Mouse (Mus musculus) liver, postnatal 0 days (tissue): ENCODE measurements at regions not wholly inside any gene's neighbourhood (a gene's known extent, or its start where the extent isn't known, plus 50 kb on each side); places are given as distances from the start of the nearest gene placed in this dataset.

Experiments
- ATAC-seq: fragments of 200-750 bp; cut with Nextera tagmentation; 2 replicates; pipeline ENCODE4 v1.8.0; 2017; ENCODE audit warnings: mild to moderate bottlenecking, moderate library complexity
- DNase-seq: peaks from one replicate; pipeline ENCODE4 v3.0.0-alpha.2; 2016
- H3K27ac ChIP-seq: fragments of 300-500 bp; sonication (generic); 2 replicates; pipeline ENCODE4 v1.5.1; 2014; ENCODE audit warnings: antibody characterized with exemption, moderate library complexity, mild to moderate bottlenecking, low read depth
- H3K27me3 ChIP-seq: fragments of 300-500 bp; sonication (generic); 2 replicates; pipeline ENCODE4 v1.6.1; 2014; ENCODE audit warnings: low read length, control low read depth, mixed read lengths; ENCODE audit not compliant: insufficient read depth
- H3K36me3 ChIP-seq: fragments of 300-500 bp; sonication (generic); replicated peaks from 2 replicates; pipeline ENCODE4 v1.6.1; 2014; ENCODE audit warnings: mild to moderate bottlenecking, control low read depth, low read length, moderate library complexity, mixed read lengths; ENCODE audit not compliant: insufficient read depth
- H3K4me1 ChIP-seq: fragments of 300-500 bp; sonication (generic); 2 replicates; pipeline ENCODE4 v1.6.1; 2014; ENCODE audit warnings: antibody characterized with exemption, mild to moderate bottlenecking, control low read depth; ENCODE audit not compliant: insufficient read depth
- H3K4me2 ChIP-seq: fragments of 300-500 bp; sonication (generic); 2 replicates; pipeline ENCODE4 v1.6.1; 2014; ENCODE audit warnings: low read depth, mild to moderate bottlenecking, low read length, moderate library complexity, mixed read lengths
- H3K4me3 ChIP-seq: fragments of 300-500 bp; sonication (generic); 2 replicates; pipeline ENCODE4 v1.5.1; 2014; ENCODE audit warnings: low read depth, low read length
- H3K9ac ChIP-seq: fragments of 300-500 bp; sonication (generic); replicated peaks from 2 replicates; pipeline ENCODE4 v1.6.1; 2014; ENCODE audit warnings: mild to moderate bottlenecking, moderate library complexity
- H3K9me3 ChIP-seq: fragments of 300-500 bp; sonication (generic); 2 replicates; pipeline ENCODE4 v1.6.1; 2016; ENCODE audit warnings: mild to moderate bottlenecking, control low read depth, low read length, mixed read lengths
- CTCF ChIP-seq: sonication (generic); IDR thresholded peaks from 2 replicates; pipeline ENCODE4 v1.5.1; 2016; ENCODE audit warnings: antibody characterized with exemption, low read depth
- EP300 ChIP-seq: IDR thresholded peaks from 2 replicates; pipeline ENCODE4 v1.6.1; 2016; ENCODE audit warnings: antibody characterized with exemption, low read depth, mild to moderate bottlenecking
- WGBS: fragments of 180-500 bp; shearing (Covaris S2); extraction: QIAGEN DNeasy Blood & Tissue Kit; methylation state at CpG from one replicate; pipeline ENCODE4 v1.1.7; 2014; ENCODE audit not compliant: insufficient replicate concordance; 5-methylcytosine and 5-hydroxymethylcytosine counted together

GRCm38 (mm10) chr4:142798834-142799233 is 414.0 kb downstream of the Prdm2 start:
- ATAC-seq: no peak
- WGBS: 61% methylated on average over 6 of the region's 6 CpGs
- no peak for TF ChIP-seq EP300
- TF ChIP-seq CTCF: no peak
- Histone ChIP-seq H3K4me1 (no peaks in the 10 kb centered on the region), H3K36me3 (no peaks in the 10 kb centered on the region), H3K9ac (no peak overlapping the region), H3K4me3 (no peak overlapping the region), H3K9me3 (no peaks in the 10 kb centered on the region), H3K27me3 (no peaks in the 10 kb centered on the region), H3K4me2 (no peak overlapping the region), H3K27ac (no peak overlapping the region)
- DNase-seq: no peak

- 34% methylated on average over 2 of the region's 2 CpGs for WGBS
- Histone ChIP-seq H3K36me3 (no peaks in the 10 kb centered on the region), H3K27ac (no peak overlapping the region), H3K4me1 (no peaks in the 10 kb centered on the region), H3K4me2 (no peak overlapping the region), H3K9me3 (no peaks in the 10 kb centered on the region), H3K27me3 (no peaks in the 10 kb centered on the region), H3K9ac (no peak overlapping the region), H3K4me3 (no peak overlapping the region)
- ATAC-seq (no peak), DNase-seq (no peak)
- TF ChIP-seq CTCF: no peak
- TF ChIP-seq EP300: no peak
These were observed 420.2 kb downstream of the Prdm2 start for GRCm38 (mm10) chr4:142792606-142792970.

- Histone ChIP-seq H3K36me3 (no peaks in the 10 kb centered on the region), H3K4me3 (no peak overlapping the region), H3K9me3 (no peaks in the 10 kb centered on the region), H3K27ac (no peak overlapping the region), H3K4me2 (no peak overlapping the region), H3K9ac (no peak overlapping the region), H3K4me1 (no peaks in the 10 kb centered on the region), H3K27me3 (no peaks in the 10 kb centered on the region)
- DNase-seq (no peak), ATAC-seq (no peak)
- TF ChIP-seq CTCF: no peak
- TF ChIP-seq EP300: no peak
- 61% methylated on average over 3 of the region's 3 CpGs for WGBS
These were observed 420.8 kb downstream of the Prdm2 start for GRCm38 (mm10) chr4:142791823-142792605.

- Histone ChIP-seq H3K27me3 (no peaks in the 10 kb centered on the region), H3K36me3 (no peaks in the 10 kb centered on the region), H3K4me2 (no peak overlapping the region), H3K4me3 (no peak overlapping the region), H3K9me3 (no peaks in the 10 kb centered on the region), H3K9ac (no peak overlapping the region), H3K27ac (no peak overlapping the region), H3K4me1 (no peaks in the 10 kb centered on the region)
- 78% methylated on average over 7 of the region's 7 CpGs for WGBS
- TF ChIP-seq CTCF: no peak
- DNase-seq: no peak
- no peak for ATAC-seq
These were observed 423.7 kb downstream of the Prdm2 start for GRCm38 (mm10) chr4:142789048-142789447.

- Histone ChIP-seq H3K4me1 (no peaks in the 10 kb centered on the region), H3K9me3 (no peaks in the 10 kb centered on the region), H3K36me3 (no peaks in the 10 kb centered on the region), H3K4me3 (no peak overlapping the region), H3K27ac (no peak overlapping the region), H3K4me2 (no peak overlapping the region), H3K27me3 (no peaks in the 10 kb centered on the region), H3K9ac (no peak overlapping the region)
- no peak for TF ChIP-seq EP300
- TF ChIP-seq CTCF: no peak
- WGBS: 82% methylated on average over 5 of the region's 5 CpGs
- no peak for ATAC-seq
- DNase-seq: no peak
These were observed 427.4 kb downstream of the Prdm2 start for GRCm38 (mm10) chr4:142785386-142785785.

GRCm38 (mm10) chr4:142776711-142777411 is 435.9 kb downstream of the Prdm2 start:
- DNase-seq (no peak), ATAC-seq (no peak)
- H3K4me3 ChIP-seq: no peak overlapping the region
- H3K4me1 ChIP-seq: no peaks in the 10 kb centered on the region
- no peaks in the 10 kb centered on the region for H3K27me3 ChIP-seq
- H3K27ac ChIP-seq: no peak overlapping the region
- WGBS: 52% methylated on average over 10 of the region's 10 CpGs
- H3K36me3 ChIP-seq: no peaks in the 10 kb centered on the region
- H3K9ac ChIP-seq: no peak overlapping the region
- TF ChIP-seq EP300 (no peak), CTCF (no peak)
- no peaks in the 10 kb centered on the region for H3K9me3 ChIP-seq
- no peak overlapping the region for H3K4me2 ChIP-seq
